Mouse (Mus musculus) ES-CJ7 (cell line): ENCODE data around the gene Chfr.

Experiments used
- DNase-seq: peaks from one replicate; pipeline ENCODE4 v3.0.0; 2011; ENCODE audit warnings: low read depth, low spot score

Chfr gene

GRCm38 (mm10) chr5:110135293-110136086 is at the start of gene Chfr:
Gene Chfr, plus strand, starts transcription at chr5:110135842.
- DNase-seq, result peak; percentile 99

- peak; percentile 89 for DNase-seq
These were observed 49.3 kb upstream of the Chfr start for GRCm38 (mm10) chr5:110086161-110086866.

GRCm38 (mm10) chr5:110091546-110091945 is 44.1 kb upstream of the Chfr start:
- no peak for DNase-seq

- DNase-seq, result peak; percentile 93
These were observed 41.4 kb upstream of the Chfr start, which contains the start of gene Gm35315 for GRCm38 (mm10) chr5:110094030-110094846. Gene Gm35315, minus strand, starts transcription at chr5:110094420.

GRCm38 (mm10) chr5:110094847-110095213 is 40.8 kb upstream of the Chfr start:
- no peak for DNase-seq

- DNase-seq, result peak; percentile 96
These were observed 36.6 kb upstream of the Chfr start for GRCm38 (mm10) chr5:110098991-110099477.

- peak; percentile 62 for DNase-seq
These were observed 35.7 kb upstream of the Chfr start, which contains the start of gene Plcxd1 for GRCm38 (mm10) chr5:110099656-110100580. Gene Plcxd1, plus strand, starts transcription at chr5:110099969.

GRCm38 (mm10) chr5:110100921-110101631 is 34.6 kb upstream of the Chfr start:
- DNase-seq, result no peak

- DNase-seq, result peak; percentile 33
These were observed 33.8 kb upstream of the Chfr start for GRCm38 (mm10) chr5:110101716-110102347.

GRCm38 (mm10) chr5:110102429-110102828 is 33.2 kb upstream of the Chfr start:
- no peak for DNase-seq

GRCm38 (mm10) chr5:110102853-110103625 is 32.6 kb upstream of the Chfr start:
- DNase-seq, result no peak

- no peak for DNase-seq
These were observed 31.6 kb upstream of the Chfr start for GRCm38 (mm10) chr5:110103901-110104615.

GRCm38 (mm10) chr5:110104616-110105380 is 30.8 kb upstream of the Chfr start:
- peak; percentile 69 for DNase-seq

GRCm38 (mm10) chr5:110106140-110106871 is 29.3 kb upstream of the Chfr start:
- DNase-seq, result no peak

- no peak for DNase-seq
These were observed 28.6 kb upstream of the Chfr start for GRCm38 (mm10) chr5:110106901-110107564.
